Mouse (Mus musculus) neutrophil, adult 59 days (primary cell): Measurements from ENCODE around the gene Olfr378. TPM values are rescaled to one million over a fixed set of nuclear protein-coding genes. Genes with fewer than 3 reads are reported as not detected.

Experiments
- total RNA-seq, 2 experiments: library from RNA; stranded (reverse); gene quantifications; 1 replicate in 1 of 2; 2 replicates in 1 of 2; pipeline ENCODE4 v1.2.4; 2023

The Olfr378 gene
- not detected for total RNA-seq

GRCm38 (mm10) chr11:73428377-73428776, at the start of gene Olfr378:
Gene Olfr378, minus strand, starts transcription at chr11:73428477.

GRCm38 (mm10) chr11:73457408-73457807, 29.1 kb upstream of the Olfr378 start, which contains the start of gene Olfr380:
Gene Olfr380, minus strand, starts transcription at chr11:73457508.

GRCm38 (mm10) chr11:73399514-73399913, 28.8 kb downstream of the Olfr378 start, which contains the start of gene Olfr1:
Gene Olfr1, minus strand, starts transcription at chr11:73399614.

Other genes starting within 250 kb of the Olfr378 start
- gene Ctns, start 229.4 kb downstream of the Olfr378 start, total RNA-seq = 10 to 100 TPM; 15.1 to 18.7 TPM
- 1 to 10 TPM; 1.3 to 1.8 TPM for gene Shpk, start 229.0 kb downstream of the Olfr378 start, total RNA-seq
- gene Trpv1, start 194.2 kb downstream of the Olfr378 start, total RNA-seq = not detected
- not detected for gene Trpv3, start 161.1 kb downstream of the Olfr378 start, total RNA-seq
- under 1 TPM in 1 of 2 experiments, not detected in 1; 0.09 TPM for gene Aspa, start 98.9 kb downstream of the Olfr378 start, total RNA-seq
- not detected for gene Gm49340, start 98.7 kb downstream of the Olfr378 start, total RNA-seq
- gene Spata22, start 98.7 kb downstream of the Olfr378 start, total RNA-seq = not detected
- not detected for gene Olfr20, start 77.7 kb downstream of the Olfr378 start, total RNA-seq
- gene Olfr376, start 57.2 kb downstream of the Olfr378 start, total RNA-seq = not detected
- gene Olfr1, start 28.9 kb downstream of the Olfr378 start, total RNA-seq = not detected
- not detected for gene Olfr380, start 29.0 kb upstream of the Olfr378 start, total RNA-seq
- not detected for gene Olfr381, start 63.1 kb upstream of the Olfr378 start, total RNA-seq
- gene Olfr382, start 88.7 kb upstream of the Olfr378 start, total RNA-seq = not detected
- gene Olfr385, start 164.5 kb upstream of the Olfr378 start, total RNA-seq = not detected
- not detected for gene Olfr384, start 170.1 kb upstream of the Olfr378 start, total RNA-seq